Mouse (Mus musculus) stomach, postnatal 0 days (tissue): ENCODE results near the gene Zmym4. TPM values are rescaled to one million over a fixed set of nuclear protein-coding genes. Genes with fewer than 3 reads are reported as not detected.
A peak's percentile ranks its signal among the peaks of the same experiment; 100 is the strongest.

Experiments
- ATAC-seq: fragments of 200-750 bp; cut with Nextera tagmentation; 2 replicates; pipeline ENCODE4 v1.8.0; 2017; ENCODE audit not compliant: low FRiP score, low TSS enrichment
- DNase-seq: peaks from one replicate; pipeline ENCODE4 v3.0.0-alpha.2; 2016; ENCODE audit warnings: low spot score
- H3K27ac ChIP-seq: fragments of 300-500 bp; sonication (generic); replicated peaks from 2 replicates; pipeline ENCODE4 v1.5.1; 2014; ENCODE audit warnings: mild to moderate bottlenecking, control low read depth
- H3K27me3 ChIP-seq: fragments of 300-500 bp; sonication (generic); 2 replicates; pipeline ENCODE4 v1.6.1; 2014; ENCODE audit warnings: low read length; ENCODE audit not compliant: control insufficient read depth, insufficient read depth
- H3K36me3 ChIP-seq: fragments of 300-500 bp; sonication (generic); 2 replicates; pipeline ENCODE4 v1.6.1; 2014; ENCODE audit warnings: low read length, mixed read lengths; ENCODE audit not compliant: control insufficient read depth, insufficient read depth
- H3K4me1 ChIP-seq: fragments of 300-500 bp; sonication (generic); replicated peaks from 2 replicates; pipeline ENCODE4 v1.6.1; 2014; ENCODE audit warnings: antibody characterized with exemption; ENCODE audit not compliant: control insufficient read depth, insufficient read depth
- H3K4me2 ChIP-seq: fragments of 300-500 bp; sonication (generic); replicated peaks from 2 replicates; pipeline ENCODE4 v1.6.1; 2014; ENCODE audit warnings: low read depth, mild to moderate bottlenecking, control low read depth, moderate library complexity
- H3K4me3 ChIP-seq: fragments of 300-500 bp; sonication (generic); 2 replicates; pipeline ENCODE4 v1.5.1; 2014; ENCODE audit warnings: low read depth, low read length, control low read depth
- H3K9ac ChIP-seq: fragments of 300-500 bp; sonication (generic); 2 replicates; pipeline ENCODE4 v1.6.1; 2014; ENCODE audit warnings: mild to moderate bottlenecking, low read length, control low read depth, mixed read lengths
- H3K9me3 ChIP-seq: fragments of 300-500 bp; sonication (generic); 2 replicates; pipeline ENCODE4 v1.6.1; 2016; ENCODE audit warnings: low read length; ENCODE audit not compliant: control insufficient read depth
- CTCF ChIP-seq: IDR thresholded peaks from 2 replicates; pipeline ENCODE4 v1.5.1; 2016; ENCODE audit warnings: antibody characterized with exemption, low read depth, mild to moderate bottlenecking, moderate library complexity
- EP300 ChIP-seq: optimal IDR thresholded peaks from 2 replicates; pipeline ENCODE3; 2016; ENCODE audit warnings: antibody characterized with exemption
- WGBS: fragments of 180-500 bp; shearing (Covaris S2); extraction: QIAGEN DNeasy Blood & Tissue Kit; methylation state at CpG from one replicate; pipeline ENCODE4 v1.1.7; 2014; 5-methylcytosine and 5-hydroxymethylcytosine counted together
- polyA plus RNA-seq: library from polyadenylated mRNA; unstranded; fragments of >200 nt; fragmentation: Nextera tagmentation; extraction: Ambion mirVana; gene quantifications from 2 replicates; pipeline ENCODE4 v1.2.1, GENCODE M21; 2015

The Zmym4 gene
- polyA plus RNA-seq, 1 experiment from 2014 or later: 6.7 TPM

- Histone ChIP-seq H3K9ac (no peak overlapping the region), H3K4me1 (no peaks in the 10 kb centered on the region), H3K4me3 (no peak overlapping the region), H3K36me3 (peaks cover 6% of the 10 kb centered on the region; the same call in 1 of the 2 replicates), H3K4me2 (no peak overlapping the region), H3K27me3 (no peaks in the 10 kb centered on the region), H3K27ac (no peak overlapping the region), H3K9me3 (no peaks in the 10 kb centered on the region)
- DNase-seq (no peak), ATAC-seq (peak; percentile 13; the same call in 1 of the 2 replicates)
- WGBS: 86% methylated on average over 9 of the region's 9 CpGs
- TF ChIP-seq CTCF (no peak), EP300 (no peak)
Measured at GRCm38 (mm10) chr4:126860268-126860986, 107.5 kb downstream of the Zmym4 start.

- Histone ChIP-seq H3K4me3 (no peak overlapping the region), H3K4me2 (no peak overlapping the region), H3K4me1 (no peaks in the 10 kb centered on the region), H3K9me3 (no peaks in the 10 kb centered on the region), H3K9ac (no peak overlapping the region), H3K27me3 (no peaks in the 10 kb centered on the region), H3K36me3 (peaks cover 7% of the 10 kb centered on the region; the same call in 1 of the 2 replicates), H3K27ac (no peak overlapping the region)
- no peak for TF ChIP-seq CTCF
- 56% methylated on average over 11 of the region's 11 CpGs for WGBS
- DNase-seq (no peak), ATAC-seq (no peak)
Measured at GRCm38 (mm10) chr4:126852971-126853370, 115.0 kb downstream of the Zmym4 start.

GRCm38 (mm10) chr4:126850778-126851080 lies 117.2 kb downstream of the Zmym4 start:
- H3K4me2 ChIP-seq: no peak overlapping the region
- no peak for TF ChIP-seq EP300
- TF ChIP-seq CTCF: no peak
- peaks cover 17% of the 10 kb centered on the region; the same call in 1 of the 2 replicates for H3K36me3 ChIP-seq
- DNase-seq (no peak), ATAC-seq (no peak)
- H3K27ac ChIP-seq: no peak overlapping the region
- H3K9ac ChIP-seq: no peak overlapping the region
- H3K4me1 ChIP-seq: no peaks in the 10 kb centered on the region
- 48% methylated on average over 4 of the region's 4 CpGs for WGBS
- H3K4me3 ChIP-seq: no peak overlapping the region
- H3K9me3 ChIP-seq: no peaks in the 10 kb centered on the region
- no peaks in the 10 kb centered on the region for H3K27me3 ChIP-seq

GRCm38 (mm10) chr4:126850019-126850777 lies 117.7 kb downstream of the Zmym4 start:
- Histone ChIP-seq H3K9me3 (no peaks in the 10 kb centered on the region), H3K4me2 (no peak overlapping the region), H3K27me3 (no peaks in the 10 kb centered on the region), H3K4me1 (no peaks in the 10 kb centered on the region), H3K9ac (no peak overlapping the region), H3K27ac (no peak overlapping the region), H3K4me3 (no peak overlapping the region), H3K36me3 (peaks cover 17% of the 10 kb centered on the region; the same call in 1 of the 2 replicates)
- WGBS: 71% methylated on average over 7 of the region's 7 CpGs
- DNase-seq (no peak), ATAC-seq (no peak)
- TF ChIP-seq CTCF: no peak
- no peak for TF ChIP-seq EP300

GRCm38 (mm10) chr4:126846971-126847370 lies 121.0 kb downstream of the Zmym4 start:
- Histone ChIP-seq H3K27ac (no peak overlapping the region), H3K4me1 (no peaks in the 10 kb centered on the region), H3K36me3 (peaks cover 16% of the 10 kb centered on the region; the same call in 1 of the 2 replicates), H3K9me3 (no peaks in the 10 kb centered on the region), H3K4me3 (no peak overlapping the region), H3K9ac (no peak overlapping the region), H3K4me2 (no peak overlapping the region), H3K27me3 (no peaks in the 10 kb centered on the region)
- 62% methylated on average over 7 of the region's 7 CpGs for WGBS
- ATAC-seq: no peak
- no peak for DNase-seq
- TF ChIP-seq CTCF: no peak
- TF ChIP-seq EP300: no peak

- Histone ChIP-seq H3K27ac (no peak overlapping the region), H3K9me3 (no peaks in the 10 kb centered on the region), H3K4me1 (no peaks in the 10 kb centered on the region), H3K36me3 (peaks cover 19% of the 10 kb centered on the region; the same call in 1 of the 2 replicates), H3K4me3 (no peak overlapping the region), H3K9ac (no peak overlapping the region), H3K4me2 (no peak overlapping the region), H3K27me3 (no peaks in the 10 kb centered on the region)
- ATAC-seq: peak; percentile 52; the same call in 1 of the 2 replicates
- 59% methylated on average over 4 of the region's 4 CpGs for WGBS
- DNase-seq: no peak
- no peak for TF ChIP-seq EP300
- no peak for TF ChIP-seq CTCF
Measured at GRCm38 (mm10) chr4:126845664-126846063, 122.3 kb downstream of the Zmym4 start.
